Mouse (Mus musculus): ENCODE results near the gene Methig1. TPM values are rescaled to one million over a fixed set of nuclear protein-coding genes. Genes with fewer than 3 reads are reported as not detected.
"Not testable (repeated sequence)": the region's sequence is repeated elsewhere in the genome, so short reads cannot be mapped to it uniquely, and the experiment has no call there.

The Methig1 gene
- polyA plus RNA-seq, 1 experiment from 2014 or later, result not detected

GRCm38 (mm10) chr15:100321134-100321533 lies 31.8 kb upstream of the Methig1 start:
- H3K4me1 ChIP-seq (replicated peaks), result no peaks in the 10 kb centered on the region
- H3K9ac ChIP-seq (replicated peaks), result no peak overlapping the region
- no peaks in the 10 kb centered on the region for H3K36me3 ChIP-seq
- no peak for ATAC-seq
- no peak overlapping the region for H3K4me3 ChIP-seq (replicated peaks)
- H3K27ac ChIP-seq, result no peak overlapping the region
- H3K9me3 ChIP-seq, result no peaks in the 10 kb centered on the region
- H3K4me2 ChIP-seq (replicated peaks), result no peak overlapping the region
- 62% methylated on average over 5 of the region's 5 CpGs for WGBS
- no peaks in the 10 kb centered on the region for H3K27me3 ChIP-seq

- WGBS, result 76% methylated on average over 12 of the region's 12 CpGs
- Histone ChIP-seq H3K27me3 (no peaks in the 10 kb centered on the region), H3K4me3 (replicated peaks) (no peak overlapping the region), H3K4me1 (replicated peaks) (no peaks in the 10 kb centered on the region), H3K4me2 (replicated peaks) (no peak overlapping the region), H3K36me3 (no peaks in the 10 kb centered on the region), H3K9ac (replicated peaks) (no peak overlapping the region), H3K9me3 (no peaks in the 10 kb centered on the region), H3K27ac (no peak overlapping the region)
- ATAC-seq, result no peak
Observed at GRCm38 (mm10) chr15:100324021-100324591, 28.8 kb upstream of the Methig1 start.

- H3K9me3 ChIP-seq, result no peaks in the 10 kb centered on the region
- H3K9ac ChIP-seq (replicated peaks), result no peak overlapping the region
- H3K36me3 ChIP-seq, result no peaks in the 10 kb centered on the region
- WGBS, result 94% methylated on average over 3 of the region's 3 CpGs
- ATAC-seq, result no peak
- H3K4me3 ChIP-seq (replicated peaks), result no peak overlapping the region
- no peaks in the 10 kb centered on the region for H3K4me1 ChIP-seq (replicated peaks)
- no peaks in the 10 kb centered on the region for H3K27me3 ChIP-seq
- no peak overlapping the region for H3K27ac ChIP-seq
- H3K4me2 ChIP-seq (replicated peaks), result no peak overlapping the region
Observed at GRCm38 (mm10) chr15:100325235-100325634, 27.7 kb upstream of the Methig1 start.

- not testable (repeated sequence) for H3K4me3 ChIP-seq (replicated peaks); H3K4me1 ChIP-seq (replicated peaks); H3K9me3 ChIP-seq; H3K4me2 ChIP-seq (replicated peaks); H3K36me3 ChIP-seq; H3K27ac ChIP-seq; H3K9ac ChIP-seq (replicated peaks); H3K27me3 ChIP-seq; ATAC-seq
- WGBS, result 66% methylated on average over 4 of the region's 4 CpGs
Observed at GRCm38 (mm10) chr15:100328089-100328488, 24.9 kb upstream of the Methig1 start.

- not testable (repeated sequence) for ATAC-seq; H3K4me1 ChIP-seq (replicated peaks); H3K4me3 ChIP-seq (replicated peaks); H3K27ac ChIP-seq; H3K4me2 ChIP-seq (replicated peaks); H3K27me3 ChIP-seq; H3K36me3 ChIP-seq; H3K9ac ChIP-seq (replicated peaks); H3K9me3 ChIP-seq
- 63% methylated on average over 10 of the region's 10 CpGs for WGBS
Observed at GRCm38 (mm10) chr15:100329336-100329735, 23.6 kb upstream of the Methig1 start.

GRCm38 (mm10) chr15:100330739-100331138 lies 22.2 kb upstream of the Methig1 start:
- no peak for ATAC-seq
- no peak overlapping the region for H3K27ac ChIP-seq
- 92% methylated on average over 7 of the region's 7 CpGs for WGBS

GRCm38 (mm10) chr15:100332077-100332961 lies 20.6 kb upstream of the Methig1 start:
- not testable (repeated sequence) for H3K4me3 ChIP-seq (replicated peaks); H3K4me2 ChIP-seq (replicated peaks); H3K36me3 ChIP-seq; H3K9ac ChIP-seq (replicated peaks); H3K9me3 ChIP-seq; H3K27ac ChIP-seq; H3K4me1 ChIP-seq (replicated peaks); H3K27me3 ChIP-seq; ATAC-seq
- 48% methylated on average over 3 of the region's 10 CpGs for WGBS

More at GRCm38 (mm10) chr15:100330739-100331138, 22.2 kb upstream of the Methig1 start:
- H3K4me1 ChIP-seq (replicated peaks), result no peaks in the 10 kb centered on the region
- H3K27me3 ChIP-seq, result no peaks in the 10 kb centered on the region
- no peaks in the 10 kb centered on the region for H3K9me3 ChIP-seq
- no peak overlapping the region for H3K9ac ChIP-seq (replicated peaks)
- H3K36me3 ChIP-seq, result no peaks in the 10 kb centered on the region
- no peak overlapping the region for H3K4me2 ChIP-seq (replicated peaks)
- no peak overlapping the region for H3K4me3 ChIP-seq (replicated peaks)

- no peak within 1 kb of the TSS for H3K27ac ChIP-seq
- no peak within 1 kb of the TSS for H3K9ac ChIP-seq (replicated peaks)
- no peaks in the 10 kb centered on the region for H3K9me3 ChIP-seq
- no peaks in the 10 kb centered on the region for H3K4me1 ChIP-seq (replicated peaks)
- no peaks in the 10 kb centered on the region for H3K36me3 ChIP-seq
- no peaks in the 10 kb centered on the region for H3K27me3 ChIP-seq
- no peak within 1 kb of the TSS for H3K4me3 ChIP-seq (replicated peaks)
- no peak within 1 kb of the TSS for H3K4me2 ChIP-seq (replicated peaks)
- WGBS, result 91% methylated on average over 10 of the region's 10 CpGs
- ATAC-seq, result no peak
Observed at GRCm38 (mm10) chr15:100334629-100335028, 18.3 kb upstream of the Methig1 start, which contains the start of gene Mettl7a3. TSS of gene Mettl7a3 (plus strand) at chr15:100334929.

- H3K9ac ChIP-seq (replicated peaks); ATAC-seq; H3K36me3 ChIP-seq; H3K27ac ChIP-seq; H3K4me2 ChIP-seq (replicated peaks); H3K4me1 ChIP-seq (replicated peaks); H3K4me3 ChIP-seq (replicated peaks); H3K9me3 ChIP-seq; H3K27me3 ChIP-seq: not testable (repeated sequence)
Observed at GRCm38 (mm10) chr15:100337328-100337727, 15.6 kb upstream of the Methig1 start.

GRCm38 (mm10) chr15:100337847-100338246 lies 15.1 kb upstream of the Methig1 start:
- H3K9me3 ChIP-seq; H3K9ac ChIP-seq (replicated peaks); H3K27ac ChIP-seq; H3K4me2 ChIP-seq (replicated peaks); H3K4me1 ChIP-seq (replicated peaks); H3K4me3 ChIP-seq (replicated peaks); H3K27me3 ChIP-seq; H3K36me3 ChIP-seq: not testable (repeated sequence)
- 44% methylated on average over 10 of the region's 10 CpGs for WGBS
- ATAC-seq, result 0 out of 2 replicates have a peak, but pooled peaks have one; percentile 50

- H3K27ac ChIP-seq; H3K36me3 ChIP-seq; H3K4me1 ChIP-seq (replicated peaks); H3K9ac ChIP-seq (replicated peaks); ATAC-seq; H3K9me3 ChIP-seq; H3K4me2 ChIP-seq (replicated peaks); H3K4me3 ChIP-seq (replicated peaks); H3K27me3 ChIP-seq: not testable (repeated sequence)
- WGBS, result 76% methylated on average over 4 of the region's 5 CpGs
Observed at GRCm38 (mm10) chr15:100341314-100341980, 11.5 kb upstream of the Methig1 start.

GRCm38 (mm10) chr15:100345484-100345883 lies 7.5 kb upstream of the Methig1 start:
- no peak for ATAC-seq
- Histone ChIP-seq H3K36me3 (no peaks in the 10 kb centered on the region), H3K4me1 (replicated peaks) (no peaks in the 10 kb centered on the region), H3K27ac (no peak overlapping the region), H3K9me3 (no peaks in the 10 kb centered on the region), H3K9ac (replicated peaks) (no peak overlapping the region), H3K4me2 (replicated peaks) (no peak overlapping the region), H3K4me3 (replicated peaks) (no peak overlapping the region), H3K27me3 (no peaks in the 10 kb centered on the region)

Data from midbrain, embryonic 13.5 days (tissue).